8 mouse cellular contexts compared by ENCODE assay signal in genomic region chr17:24745526-24746497, GRCm38 (mm10). TPM values are rescaled to one million over a fixed set of nuclear protein-coding genes. Genes with fewer than 3 reads are reported as not detected.
A peak's percentile ranks its signal among the peaks of the same experiment; 100 is the strongest.
DNase-seq lines count a peak whose midpoint lies in the region; ATAC-seq lines count a peak whose summit lies in the region.

No protein-coding gene starts in this region.

- H3K9me3 ChIP-seq in intestine, embryonic 14.5 days (ENCODE audit: control insufficient read depth, low read length), result no peaks in the 10 kb centered on the region

- ATAC-seq in activated CD4-positive, CD25-positive, alpha-beta regulatory T cell, adult 4 months, result peak; percentile 88
- ATAC-seq in common myeloid progenitor, adult 5-6 weeks (replicated peaks; ENCODE audit: low read depth, poor library complexity, severe bottlenecking), result peak; percentile 90
- ATAC-seq in intestine, embryonic 14.5 days (replicated peaks; ENCODE audit: low FRiP score, low TSS enrichment, low read depth), result peak; percentile 56; the same call in 1 of the 2 replicates

- intact Hi-C loops in left cerebral cortex, postnatal 10 days (cut with DNase I), result loop anchor here (2.0 kb wide), 1 partner anchor 71 kb away; no protein-coding TSS in a partner anchor

- no peak overlapping the region for H3K4me2 ChIP-seq in intestine, embryonic 14.5 days (ENCODE audit: low read length)

- H3K27ac ChIP-seq in intestine, embryonic 14.5 days (ENCODE audit: low read depth), result no peak overlapping the region

- peak; percentile 70 to 73 for DNase-seq in gastrocnemius, adult 8-10 months (ENCODE audit: low spot score in 2 of 2)
- peak; percentile 90 for DNase-seq in intestine, embryonic 14.5 days (ENCODE audit: low spot score)
- peak; percentile 79 to 85 for DNase-seq in left cerebral cortex, postnatal 10 days (ENCODE audit: extremely low spot score in 1 of 2, low spot score in 2 of 2)
- DNase-seq in mesoderm, embryonic 11.5 days (ENCODE audit: low read depth, low spot score), result peak; percentile 92
- peak; percentile 75 for DNase-seq in right cerebral cortex, postnatal 25 days
- peak; percentile 65 to 86 for DNase-seq in urinary bladder, postnatal 4 days (ENCODE audit: low spot score in 2 of 2)

- H3K36me3 ChIP-seq in intestine, embryonic 14.5 days (ENCODE audit: control insufficient read depth, insufficient read depth, low read length), result peaks cover 9% of the 10 kb centered on the region; the same call in 1 of the 2 replicates

- H3K27me3 ChIP-seq in intestine, embryonic 14.5 days (replicated peaks; ENCODE audit: control insufficient read depth, insufficient read depth, low read length), result peaks cover 11% of the 10 kb centered on the region

- H3K4me3 ChIP-seq in intestine, embryonic 14.5 days (ENCODE audit: low read depth, low read length), result no peak overlapping the region

- H3K4me1 ChIP-seq in intestine, embryonic 14.5 days (replicated peaks; ENCODE audit: control insufficient read depth, insufficient read depth, low read length), result 0 out of 2 replicates have a peak, but pooled peaks cover 6% of the 10 kb centered on the region

- H3K9ac ChIP-seq in intestine, embryonic 14.5 days (ENCODE audit: low read length), result no peak overlapping the region

- 25% methylated on average over 7 of the region's 7 CpGs for WGBS in intestine, embryonic 14.5 days

RNA-seq across cellular contexts. Expression of gene Hs3st6, which starts 7.0 kb away (rescaled TPM):
- polyA plus RNA-seq in activated CD4-positive, CD25-positive, alpha-beta regulatory T cell, adult 4 months (2017; shearing (Covaris generic)), result not detected
- total RNA-seq in common myeloid progenitor, adult 5-6 weeks (2017), result not detected in 2 replicates
- not detected for total RNA-seq in gastrocnemius, adult 8-10 months (2022)
- 0.24 and 1.1 TPM in 2 replicates for polyA plus RNA-seq in intestine, embryonic 14.5 days (2014; fragmentation: Nextera tagmentation; extraction: Ambion mirVana)
- total RNA-seq in left cerebral cortex, postnatal 10 days (2021), result under 1 TPM in 1 of 2 experiments, not detected in 1; 0.49 TPM

RNA-seq across cellular contexts. Expression of gene Msrb1, which starts 9.4 kb away (rescaled TPM):
- 10 to 100 TPM; 33.5 to 39.9 TPM for polyA plus RNA-seq in activated CD4-positive, CD25-positive, alpha-beta regulatory T cell, adult 4 months (2017; shearing (Covaris generic))
- total RNA-seq in common myeloid progenitor, adult 5-6 weeks (2017), result 41.2 and 41.7 TPM in 2 replicates
- total RNA-seq in gastrocnemius, adult 8-10 months (2022), result 100 to 1,000 TPM; 144 to 160 (median 145) TPM
- 32.3 and 33.9 TPM in 2 replicates for polyA plus RNA-seq in intestine, embryonic 14.5 days (2014; fragmentation: Nextera tagmentation; extraction: Ambion mirVana)
- total RNA-seq in left cerebral cortex, postnatal 10 days (2021), result 10 to 100 TPM; 44.2 to 47.8 TPM

RNA-seq across cellular contexts. Expression of gene Rpl3l, which starts 18.2 kb away (rescaled TPM):
- polyA plus RNA-seq in activated CD4-positive, CD25-positive, alpha-beta regulatory T cell, adult 4 months (2017; shearing (Covaris generic)), result not detected
- total RNA-seq in common myeloid progenitor, adult 5-6 weeks (2017), result 0.50 TPM in 1 of 2 replicates, not detected in the other
- 100 to 1,000 TPM; 757 to 827 (median 779) TPM for total RNA-seq in gastrocnemius, adult 8-10 months (2022)
- not detected in 2 replicates for polyA plus RNA-seq in intestine, embryonic 14.5 days (2014; fragmentation: Nextera tagmentation; extraction: Ambion mirVana)
- total RNA-seq in left cerebral cortex, postnatal 10 days (2021), result under 1 TPM; 0.43 to 0.49 TPM

RNA-seq across cellular contexts. Expression of gene Ndufb10, which starts 21.5 kb away (rescaled TPM):
- polyA plus RNA-seq in activated CD4-positive, CD25-positive, alpha-beta regulatory T cell, adult 4 months (2017; shearing (Covaris generic)), result 100 to 1,000 TPM; 226 to 265 TPM
- 192 and 287 TPM in 2 replicates for total RNA-seq in common myeloid progenitor, adult 5-6 weeks (2017)
- total RNA-seq in gastrocnemius, adult 8-10 months (2022), result 100 to 1,000 TPM; 409 to 503 (median 459) TPM
- 258 and 296 TPM in 2 replicates for polyA plus RNA-seq in intestine, embryonic 14.5 days (2014; fragmentation: Nextera tagmentation; extraction: Ambion mirVana)
- 100 to 1,000 TPM; 156 to 176 TPM for total RNA-seq in left cerebral cortex, postnatal 10 days (2021)

RNA-seq across cellular contexts. Expression of gene Rps2, which starts 27.9 kb away (rescaled TPM):
- polyA plus RNA-seq in activated CD4-positive, CD25-positive, alpha-beta regulatory T cell, adult 4 months (2017; shearing (Covaris generic)), result 1,000 to 10,000 TPM in 1 of 2 experiments, 100 to 1,000 TPM in 1; 537 to 1,178 TPM
- 1,725 and 1,907 TPM in 2 replicates for total RNA-seq in common myeloid progenitor, adult 5-6 weeks (2017)
- 100 to 1,000 TPM; 558 to 703 (median 654) TPM for total RNA-seq in gastrocnemius, adult 8-10 months (2022)
- 1,745 and 1,859 TPM in 2 replicates for polyA plus RNA-seq in intestine, embryonic 14.5 days (2014; fragmentation: Nextera tagmentation; extraction: Ambion mirVana)
- 100 to 1,000 TPM; 575 to 607 TPM for total RNA-seq in left cerebral cortex, postnatal 10 days (2021)

Comparison
In these comparisons a context has a peak if more than half of its experiments do, and no peak if none do; other contexts are left out.
1. RNA of gene Rpl3l, which starts 18.2 kb away (total RNA-seq): 757 to 827 TPM in gastrocnemius, adult 8-10 months; 0.50 TPM in common myeloid progenitor, adult 5-6 weeks and 0.43 to 0.49 TPM in left cerebral cortex, postnatal 10 days; every median in the first group is over 100 times any median in the second.
2. Peak in every context shown above with its lines, with median percentiles within 50 percentile points of each other: ATAC-seq and DNase-seq.